Mouse (Mus musculus): ENCODE data around the gene Gnmt. TPM values are rescaled to one million over a fixed set of nuclear protein-coding genes. Genes with fewer than 3 reads are reported as not detected.

Gnmt gene
- not detected for polyA plus RNA-seq (2014; fragmentation: Illumina TruSeq; extraction: RNeasy Lipid Tissue Mini Kit (QIAGEN cat#74804); ENCODE audit: low read depth, low replicate concordance)

GRCm38 (mm10) chr17:46728904-46729318, at the start of gene Gnmt:
TSS of gene Gnmt (minus strand) at chr17:46729168.

GRCm38 (mm10) chr17:46772404-46773277, 43.7 kb upstream of the Gnmt start, which contains the start of gene 2310039H08Rik:
TSS of gene 2310039H08Rik (plus strand) at chr17:46772635.

GRCm38 (mm10) chr17:46763544-46763943, 34.6 kb upstream of the Gnmt start, which contains the start of gene Ptcra:
TSS of gene Ptcra (minus strand) at chr17:46763712.

GRCm38 (mm10) chr17:46751794-46752556, 23.0 kb upstream of the Gnmt start, which contains the start of gene Cnpy3:
TSS of gene Cnpy3 (minus strand) at chr17:46752214.

GRCm38 (mm10) chr17:46710959-46711597, 17.9 kb downstream of the Gnmt start, which contains the start of gene Pex6:
TSS of gene Pex6 (plus strand) at chr17:46711463.

GRCm38 (mm10) chr17:46704887-46705835, 23.8 kb downstream of the Gnmt start, which contains the start of gene Ppp2r5d:
TSS of gene Ppp2r5d (minus strand) at chr17:46705111.

GRCm38 (mm10) chr17:46680760-46681373, 48.1 kb downstream of the Gnmt start, which contains the start of gene Klhdc3:
TSS of gene Klhdc3 (minus strand) at chr17:46680914.

GRCm38 (mm10) chr17:46678416-46678815, 50.6 kb downstream of the Gnmt start, which contains the start of gene Mea1:
TSS of gene Mea1 (plus strand) at chr17:46678793.

Other genes with a start within 250 kb of the Gnmt start
- gene Ttbk1, start 241.5 kb downstream of the Gnmt start, polyA plus RNA-seq (2014; fragmentation: Illumina TruSeq; extraction: RNeasy Lipid Tissue Mini Kit (QIAGEN cat#74804); ENCODE audit: low read depth, low replicate concordance), result 0.09 TPM
- 1.1 TPM for gene Dnph1, start 232.5 kb downstream of the Gnmt start, polyA plus RNA-seq (2014; fragmentation: Illumina TruSeq; extraction: RNeasy Lipid Tissue Mini Kit (QIAGEN cat#74804); ENCODE audit: low read depth, low replicate concordance)
- 0.44 TPM for gene Cul9, start 182.8 kb downstream of the Gnmt start, polyA plus RNA-seq (2014; fragmentation: Illumina TruSeq; extraction: RNeasy Lipid Tissue Mini Kit (QIAGEN cat#74804); ENCODE audit: low read depth, low replicate concordance)
- 0.22 TPM for gene Srf, start 173.0 kb downstream of the Gnmt start, polyA plus RNA-seq (2014; fragmentation: Illumina TruSeq; extraction: RNeasy Lipid Tissue Mini Kit (QIAGEN cat#74804); ENCODE audit: low read depth, low replicate concordance)
- not detected for gene Ptk7, start 99.7 kb downstream of the Gnmt start, polyA plus RNA-seq (2014; fragmentation: Illumina TruSeq; extraction: RNeasy Lipid Tissue Mini Kit (QIAGEN cat#74804); ENCODE audit: low read depth, low replicate concordance)
- gene Klc4, start 83.1 kb downstream of the Gnmt start, polyA plus RNA-seq (2014; fragmentation: Illumina TruSeq; extraction: RNeasy Lipid Tissue Mini Kit (QIAGEN cat#74804); ENCODE audit: low read depth, low replicate concordance), result 0.41 TPM
- gene Mrpl2, start 82.9 kb downstream of the Gnmt start, polyA plus RNA-seq (2014; fragmentation: Illumina TruSeq; extraction: RNeasy Lipid Tissue Mini Kit (QIAGEN cat#74804); ENCODE audit: low read depth, low replicate concordance), result 0.95 TPM
- gene Cul7, start 78.8 kb downstream of the Gnmt start, polyA plus RNA-seq (2014; fragmentation: Illumina TruSeq; extraction: RNeasy Lipid Tissue Mini Kit (QIAGEN cat#74804); ENCODE audit: low read depth, low replicate concordance), result 0.19 TPM
- gene Rrp36, start 54.8 kb downstream of the Gnmt start, polyA plus RNA-seq (2014; fragmentation: Illumina TruSeq; extraction: RNeasy Lipid Tissue Mini Kit (QIAGEN cat#74804); ENCODE audit: low read depth, low replicate concordance), result 3.3 TPM
- gene Mea1, start 50.4 kb downstream of the Gnmt start, polyA plus RNA-seq (2014; fragmentation: Illumina TruSeq; extraction: RNeasy Lipid Tissue Mini Kit (QIAGEN cat#74804); ENCODE audit: low read depth, low replicate concordance), result 4.2 TPM
- gene Klhdc3, start 48.3 kb downstream of the Gnmt start, polyA plus RNA-seq (2014; fragmentation: Illumina TruSeq; extraction: RNeasy Lipid Tissue Mini Kit (QIAGEN cat#74804); ENCODE audit: low read depth, low replicate concordance), result 5.9 TPM
- 8.6 TPM for gene Ppp2r5d, start 24.1 kb downstream of the Gnmt start, polyA plus RNA-seq (2014; fragmentation: Illumina TruSeq; extraction: RNeasy Lipid Tissue Mini Kit (QIAGEN cat#74804); ENCODE audit: low read depth, low replicate concordance)
- gene Pex6, start 17.7 kb downstream of the Gnmt start, polyA plus RNA-seq (2014; fragmentation: Illumina TruSeq; extraction: RNeasy Lipid Tissue Mini Kit (QIAGEN cat#74804); ENCODE audit: low read depth, low replicate concordance), result 0.50 TPM
- 3.1 TPM for gene Cnpy3, start 23.0 kb upstream of the Gnmt start, polyA plus RNA-seq (2014; fragmentation: Illumina TruSeq; extraction: RNeasy Lipid Tissue Mini Kit (QIAGEN cat#74804); ENCODE audit: low read depth, low replicate concordance)
- not detected for gene Ptcra, start 34.5 kb upstream of the Gnmt start, polyA plus RNA-seq (2014; fragmentation: Illumina TruSeq; extraction: RNeasy Lipid Tissue Mini Kit (QIAGEN cat#74804); ENCODE audit: low read depth, low replicate concordance)
- 13.0 TPM for gene 2310039H08Rik, start 43.5 kb upstream of the Gnmt start, polyA plus RNA-seq (2014; fragmentation: Illumina TruSeq; extraction: RNeasy Lipid Tissue Mini Kit (QIAGEN cat#74804); ENCODE audit: low read depth, low replicate concordance)
- gene Rpl7l1, start 53.5 kb upstream of the Gnmt start, polyA plus RNA-seq (2014; fragmentation: Illumina TruSeq; extraction: RNeasy Lipid Tissue Mini Kit (QIAGEN cat#74804); ENCODE audit: low read depth, low replicate concordance), result 25.2 TPM
- gene Bicral, start 129.3 kb upstream of the Gnmt start, polyA plus RNA-seq (2014; fragmentation: Illumina TruSeq; extraction: RNeasy Lipid Tissue Mini Kit (QIAGEN cat#74804); ENCODE audit: low read depth, low replicate concordance), result 11.0 TPM
- gene Tbcc, start 161.5 kb upstream of the Gnmt start, polyA plus RNA-seq (2014; fragmentation: Illumina TruSeq; extraction: RNeasy Lipid Tissue Mini Kit (QIAGEN cat#74804); ENCODE audit: low read depth, low replicate concordance), result 0.66 TPM
- not detected for gene Prph2, start 181.3 kb upstream of the Gnmt start, polyA plus RNA-seq (2014; fragmentation: Illumina TruSeq; extraction: RNeasy Lipid Tissue Mini Kit (QIAGEN cat#74804); ENCODE audit: low read depth, low replicate concordance)

Measured in sigmoid colon, adult 10 weeks (tissue).